Mouse (Mus musculus) ZHBTc4 (cell line): ENCODE data around the gene Olfr651.
A peak's percentile ranks its signal among the peaks of the same experiment; 100 is the strongest.
"Not testable (repeated sequence)": the region's sequence is repeated elsewhere in the genome, so short reads cannot be mapped to it uniquely, and the experiment has no call there.

Experiments
- DNase-seq: peaks from one replicate; pipeline ENCODE4 v3.0.0-alpha.2; 2011; ENCODE audit warnings: low read depth, low spot score

The Olfr651 gene

DNA sequence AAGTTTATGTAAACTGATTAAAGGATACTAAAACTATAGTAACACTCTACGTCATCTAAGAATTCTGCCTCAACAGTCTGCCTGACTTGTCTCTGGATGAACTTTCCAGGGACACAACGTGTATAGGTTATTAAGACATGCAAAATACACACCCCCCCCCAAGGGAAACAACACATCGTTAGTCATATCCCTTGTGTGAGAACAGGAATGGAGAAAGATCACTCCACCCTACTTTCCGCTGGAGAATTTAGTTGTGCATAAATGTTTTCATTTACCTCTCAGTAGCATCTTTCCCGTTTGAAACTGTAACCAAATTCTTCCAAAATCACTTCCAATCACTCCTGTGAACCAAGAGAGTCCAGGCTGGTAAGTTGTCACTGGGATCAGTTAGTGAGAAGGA is at the start of gene Olfr651:
TSS of gene Olfr651 (plus strand) at position 301 of the 400 bp plus-strand sequence.
- no peak for DNase-seq

DNA sequence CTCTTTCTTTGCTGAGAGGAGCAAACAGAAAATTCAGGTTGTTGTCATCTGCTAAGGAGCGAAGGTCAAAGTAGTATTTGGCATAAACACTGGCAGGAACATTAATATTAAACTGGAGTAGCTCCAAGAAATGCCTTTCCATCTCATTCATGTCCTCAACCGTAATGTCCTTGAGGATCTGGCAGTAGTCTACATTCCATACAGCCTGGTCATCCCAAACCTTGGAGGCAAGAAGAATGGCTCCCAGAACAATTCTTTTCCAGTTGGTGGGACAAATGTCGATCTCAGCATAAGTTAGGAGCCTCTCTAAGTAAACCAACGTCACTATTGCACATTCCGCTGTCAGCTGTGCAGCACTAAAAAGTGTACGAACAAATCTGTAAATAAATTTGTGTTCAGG is 48.7 kb upstream of the Olfr651 start:
- not testable (repeated sequence) for DNase-seq

DNA sequence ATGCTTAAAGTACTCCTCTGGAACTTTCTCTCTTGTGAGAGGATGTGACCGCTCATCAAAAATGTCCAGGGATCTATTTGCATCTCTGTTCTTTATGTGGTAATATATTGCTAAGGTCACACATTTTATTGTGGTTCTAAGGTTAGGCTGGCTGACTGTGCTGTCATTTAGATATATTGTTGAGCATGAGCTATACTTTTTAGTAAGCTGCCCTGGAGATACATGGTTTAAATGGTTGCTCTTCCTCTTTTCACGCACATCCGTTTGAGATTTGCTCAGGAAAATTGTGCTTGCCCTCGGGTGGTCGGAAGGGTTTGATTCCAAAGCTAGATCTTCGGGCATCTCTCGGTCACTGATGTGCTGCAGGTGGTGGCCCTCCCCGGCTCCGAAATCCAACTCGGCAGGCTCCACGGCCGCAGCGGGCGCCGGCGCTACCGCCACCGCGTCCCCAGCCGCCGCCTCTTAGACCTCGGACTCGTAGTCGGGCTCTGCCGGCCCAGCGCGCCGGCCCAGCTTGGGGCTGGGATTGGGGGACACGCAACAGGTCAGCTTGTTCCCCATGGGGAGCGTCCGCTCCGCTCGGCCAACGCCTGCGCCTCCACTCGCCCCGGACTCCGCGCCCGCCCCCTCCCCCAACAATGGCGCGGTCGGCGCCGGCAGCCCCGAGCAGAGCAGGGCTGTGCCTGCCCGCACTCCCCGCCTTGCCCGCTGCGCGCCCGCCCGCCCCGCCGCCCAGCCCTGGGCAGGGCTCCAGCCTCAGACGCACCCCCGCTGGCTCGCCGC is 48.2 kb upstream of the Olfr651 start:
- no peak for DNase-seq

- DNase-seq, result not testable (repeated sequence)
These were observed 42.4 kb upstream of the Olfr651 start, which contains the start of gene Trim30d for GRCm38 (mm10) chr7:104507421-104508065. Trim30d (minus strand) TSS chr7:104507849.

DNA sequence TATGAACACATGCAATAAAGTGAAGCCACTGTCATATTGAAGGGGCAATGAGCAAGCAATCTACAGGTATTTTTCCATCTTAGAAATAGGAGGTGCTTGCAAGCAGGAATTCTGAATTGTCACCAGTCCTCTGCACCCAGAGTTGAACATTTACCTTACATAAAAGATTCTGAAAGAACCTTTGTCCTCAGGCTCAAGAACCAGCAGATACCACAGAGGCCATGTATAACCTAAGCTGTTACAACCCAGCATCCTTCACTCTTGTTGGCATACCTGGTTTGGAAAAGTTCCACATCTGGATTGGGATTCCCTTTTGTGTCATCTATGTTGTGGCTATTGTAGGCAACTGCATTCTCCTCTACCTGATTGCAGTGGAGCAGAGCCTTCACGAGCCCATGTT is 2.8 kb downstream of the Olfr651 start:
- no peak for DNase-seq

DNA sequence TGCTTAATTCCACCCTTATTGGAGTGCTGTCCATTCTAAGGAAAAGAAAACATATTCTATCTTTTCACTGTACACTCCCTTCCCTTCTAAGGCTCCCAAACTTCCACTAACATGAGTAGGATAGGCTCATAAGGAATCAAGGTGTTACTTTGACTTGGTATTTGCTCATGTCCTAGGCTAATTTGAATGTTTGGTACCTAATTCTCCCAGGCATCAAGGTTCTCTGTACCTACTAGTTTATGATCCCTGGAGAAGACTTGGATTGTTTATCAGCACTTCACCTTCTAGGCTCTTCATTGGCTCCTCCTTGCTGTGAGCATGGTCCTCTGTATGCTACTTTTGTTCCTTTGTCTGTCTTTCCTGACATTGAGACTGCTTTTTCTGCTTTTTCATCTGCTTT is 10.7 kb downstream of the Olfr651 start, which contains the start of gene Olfr652:
TSS of gene Olfr652 (plus strand) at position 301 of the 400 bp plus-strand sequence.
- DNase-seq, result no peak

GRCm38 (mm10) chr7:104577014-104577413 is 27.1 kb downstream of the Olfr651 start, which contains the start of gene Olfr653:
Olfr653 (plus strand) TSS chr7:104577314.
- DNase-seq, result no peak

DNA sequence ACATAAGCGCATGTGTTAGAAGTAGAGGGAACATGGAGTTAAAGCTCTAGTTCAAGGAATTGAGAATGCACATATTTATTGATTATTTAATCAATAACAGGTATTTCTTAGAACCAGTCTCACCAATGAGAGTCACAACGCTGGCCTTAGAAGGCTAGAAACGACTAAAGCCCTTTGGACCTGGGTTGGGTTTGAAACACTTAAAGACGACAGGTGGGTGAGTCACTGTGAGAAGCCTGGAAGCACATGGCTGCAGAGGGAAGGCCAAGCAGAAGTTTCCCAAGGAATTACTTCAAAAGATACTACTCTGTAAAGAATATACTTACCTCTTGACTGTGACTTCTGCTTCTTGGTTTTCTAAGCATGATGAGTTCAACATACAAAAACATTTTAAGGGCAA is 30.9 kb downstream of the Olfr651 start:
- no peak for DNase-seq

- DNase-seq, result no peak
These were observed 31.5 kb downstream of the Olfr651 start for GRCm38 (mm10) chr7:104581429-104581828.

DNA sequence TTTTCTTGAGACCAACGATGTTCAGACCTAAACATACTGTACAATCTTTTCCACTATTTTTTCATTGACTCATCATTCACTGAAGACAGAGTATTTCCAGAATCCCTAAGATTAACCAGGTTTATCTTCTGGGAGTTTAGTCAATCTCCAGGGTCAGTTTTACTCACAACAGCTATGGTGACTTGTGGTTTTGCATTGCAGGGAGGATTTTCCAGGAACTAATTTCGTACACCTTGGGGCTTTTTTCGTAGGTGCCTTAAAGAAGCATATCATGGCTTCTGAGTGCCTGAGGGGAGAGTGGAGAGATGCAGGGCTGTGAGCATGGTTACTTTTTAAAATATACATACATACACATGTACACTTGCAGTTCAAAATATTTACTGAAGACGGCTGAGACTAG is 36.8 kb downstream of the Olfr651 start, which contains the start of gene Olfr654:
TSS of gene Olfr654 (plus strand) at position 301 of the 400 bp plus-strand sequence.
- DNase-seq, result no peak

DNA sequence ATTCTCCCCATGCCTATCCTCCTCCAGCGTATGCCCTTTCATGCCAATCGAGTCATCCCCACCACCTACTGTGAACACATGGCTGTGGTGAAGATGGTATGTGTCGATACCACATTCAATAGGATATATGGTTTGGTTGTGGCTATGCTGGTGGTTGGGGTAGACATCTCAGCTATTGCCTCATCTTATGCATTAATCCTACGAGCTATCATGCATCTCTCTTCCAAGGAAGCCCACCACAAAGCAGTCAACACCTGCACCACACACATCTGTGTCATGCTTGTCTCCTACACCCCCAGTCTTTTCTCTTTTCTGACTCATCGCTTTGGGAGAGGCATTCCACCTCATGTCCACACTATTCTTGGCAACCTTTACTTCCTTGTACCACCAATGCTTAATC is 38.3 kb downstream of the Olfr651 start:
- no peak for DNase-seq

- DNase-seq, result no peak
These were observed 51.7 kb downstream of the Olfr651 start, which contains the start of gene Olfr655 for GRCm38 (mm10) chr7:104601679-104602078. Olfr655 (minus strand) TSS chr7:104601779.

DNA sequence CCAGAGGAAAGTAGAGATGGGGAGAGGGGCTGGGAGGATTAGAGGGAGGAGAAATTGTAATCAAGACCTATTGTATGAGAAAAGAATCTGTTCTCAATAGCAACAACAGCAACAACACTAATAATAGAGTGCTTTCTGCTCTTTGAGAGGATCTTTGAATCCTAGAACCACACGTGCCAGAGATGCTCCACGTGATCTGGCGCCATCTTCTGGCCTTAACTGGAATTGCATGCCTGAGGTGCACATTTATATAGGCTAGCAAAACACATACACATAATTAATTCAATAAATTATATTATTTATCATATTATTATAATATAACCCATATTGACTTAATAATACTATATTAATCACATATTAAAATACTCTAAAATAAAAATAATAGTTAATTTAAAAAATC is 53.2 kb downstream of the Olfr651 start:
- DNase-seq, result peak; percentile 73
